Mouse (Mus musculus): ENCODE measurements around the gene Gm11077. TPM values are rescaled to one million over a fixed set of nuclear protein-coding genes. Genes with fewer than 3 reads are reported as not detected.

The Gm11077 gene
- polyA plus RNA-seq (2012; rRNA removed; ENCODE audit: low replicate concordance): not detected in 2 replicates

DNA sequence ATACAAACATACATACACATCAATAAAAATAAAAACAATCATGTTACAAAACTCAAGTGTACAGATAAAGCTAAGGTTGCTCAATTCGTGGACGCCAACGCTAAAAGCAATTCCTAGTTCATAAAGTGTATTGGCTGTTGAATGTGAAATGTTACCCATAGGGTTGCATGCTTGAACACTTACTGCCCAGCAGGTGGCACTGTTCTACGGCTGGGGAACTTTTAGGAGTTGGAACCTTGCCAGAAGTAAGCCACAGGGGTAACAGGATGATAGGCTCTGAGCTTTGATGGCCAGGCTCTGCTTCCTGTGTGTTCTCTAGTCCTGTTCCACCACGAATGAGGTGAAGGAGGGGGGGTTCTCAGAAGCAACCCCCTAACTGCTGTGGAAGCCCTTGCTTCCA, at the start of gene Gm11077:
Gene Gm11077, plus strand, starts transcription at position 13 of the 400 bp plus-strand sequence.

Other genes with a start within 250 kb of the Gm11077 start
- 21.1 and 32.0 TPM in 2 replicates for gene Aebp2, start 106.6 kb upstream of the Gm11077 start, polyA plus RNA-seq (2012; rRNA removed; ENCODE audit: low replicate concordance)